Mouse (Mus musculus) midbrain, embryonic 13.5 days (tissue): ENCODE data around the gene Sept8. TPM values are rescaled to one million over a fixed set of nuclear protein-coding genes. Genes with fewer than 3 reads are reported as not detected.

Source experiments
- ATAC-seq: fragments of 200-750 bp; cut with Nextera tagmentation; 2 replicates; pipeline ENCODE4 v1.8.0; 2017; ENCODE audit warnings: mild to moderate bottlenecking, moderate TSS enrichment, moderate library complexity
- H3K27ac ChIP-seq: fragments of 300-500 bp; sonication (generic); 2 replicates; pipeline ENCODE4 v1.5.1; 2015; ENCODE audit warnings: inconsistent platforms, mild to moderate bottlenecking, moderate library complexity
- H3K27me3 ChIP-seq: fragments of 300-500 bp; sonication (generic); 2 replicates; pipeline ENCODE4 v1.6.1; 2015; ENCODE audit warnings: mild to moderate bottlenecking, inconsistent platforms
- H3K36me3 ChIP-seq: fragments of 300-500 bp; sonication (generic); 2 replicates; pipeline ENCODE4 v1.6.1; 2015; ENCODE audit warnings: mild to moderate bottlenecking, inconsistent platforms
- H3K4me1 ChIP-seq: fragments of 300-500 bp; sonication (generic); replicated peaks from 2 replicates; pipeline ENCODE4 v1.6.1; 2015; ENCODE audit warnings: inconsistent platforms
- H3K4me2 ChIP-seq: fragments of 300-500 bp; sonication (generic); replicated peaks from 2 replicates; pipeline ENCODE4 v1.6.1; 2015; ENCODE audit warnings: moderate library complexity, mild to moderate bottlenecking, inconsistent platforms
- H3K4me3 ChIP-seq: fragments of 300-500 bp; sonication (generic); replicated peaks from 2 replicates; pipeline ENCODE4 v1.5.1; 2015; ENCODE audit warnings: mild to moderate bottlenecking, inconsistent platforms
- H3K9ac ChIP-seq: fragments of 300-500 bp; sonication (generic); replicated peaks from 2 replicates; pipeline ENCODE4 v1.6.1; 2015; ENCODE audit warnings: mild to moderate bottlenecking, inconsistent platforms
- H3K9me3 ChIP-seq: fragments of 300-500 bp; sonication (generic); 2 replicates; pipeline ENCODE4 v1.6.1; 2016; ENCODE audit warnings: mild to moderate bottlenecking, inconsistent platforms
- WGBS: fragments of 180-500 bp; shearing (Covaris S2); methylation state at CpG from one replicate; pipeline ENCODE4 v1.1.7; 2015; 5-methylcytosine and 5-hydroxymethylcytosine counted together
- polyA plus RNA-seq: library from polyadenylated mRNA; unstranded; fragments of >200 nt; fragmentation: Nextera tagmentation; extraction: Ambion mirVana; gene quantifications from 2 replicates; pipeline ENCODE4 v1.2.1, GENCODE M21; 2015

The Sept8 gene
- 11.0 and 12.7 TPM in 2 replicates for polyA plus RNA-seq

DNA sequence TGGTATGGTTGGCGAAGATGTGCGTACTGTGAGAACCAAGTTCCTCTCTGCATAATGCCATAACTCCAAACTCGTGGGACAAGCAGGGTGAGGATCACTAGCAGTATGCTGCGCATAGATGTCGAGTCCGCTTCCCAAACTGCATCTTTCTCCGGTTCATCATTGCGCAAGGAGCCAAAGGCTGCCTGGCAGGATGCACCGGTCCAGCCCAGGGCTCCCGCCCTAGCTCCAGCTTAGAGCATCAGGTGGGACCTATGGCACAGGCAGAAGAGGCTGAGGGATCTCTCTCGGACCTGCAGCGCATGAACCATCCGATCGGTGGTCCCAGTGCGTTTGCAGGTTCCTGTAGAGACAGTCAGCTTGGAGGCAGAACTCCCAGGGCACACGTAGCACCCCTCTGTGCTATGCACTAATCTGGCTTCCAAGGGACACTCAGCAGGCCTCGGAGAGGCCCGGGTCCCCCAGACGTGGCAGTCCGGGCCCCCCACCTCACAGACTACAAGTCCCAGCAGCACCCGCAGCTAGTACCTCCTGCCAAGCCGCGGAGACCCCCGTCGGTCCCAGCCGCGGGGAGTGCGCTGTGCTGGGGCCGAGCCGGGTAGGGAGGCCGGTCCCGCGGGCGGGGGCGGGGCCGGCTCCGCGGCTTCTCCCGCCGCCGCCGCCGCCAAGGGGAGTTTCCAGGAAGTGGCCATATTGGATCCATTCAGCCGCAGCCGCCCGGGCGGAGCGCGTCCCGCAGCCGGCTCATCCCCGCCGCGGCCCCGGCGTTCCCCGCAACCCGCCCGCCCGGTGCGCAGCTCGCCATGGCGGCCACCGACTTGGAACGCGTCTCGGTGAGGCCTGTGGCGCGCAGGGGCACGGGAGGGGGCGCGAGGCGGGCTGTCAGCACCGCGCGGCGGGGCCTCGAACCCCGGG is at the start of gene Sept8:
Gene Sept8 (plus strand): TSS at position 51 of the 915 bp plus-strand sequence.
- H3K36me3 ChIP-seq: no peaks in the 10 kb centered on the region
- 4% methylated on average over 72 of the region's 79 CpGs for WGBS
- peak within 1 kb of the TSS; percentile 75 for H3K4me3 ChIP-seq
- H3K27me3 ChIP-seq: peaks cover 17% of the 10 kb centered on the region
- H3K27ac ChIP-seq: peak within 1 kb of the TSS; percentile 30; the same call in 1 of the 2 replicates
- peak; percentile 89 for ATAC-seq
- peaks cover 29% of the 10 kb centered on the region for H3K4me1 ChIP-seq
- H3K9ac ChIP-seq: peak within 1 kb of the TSS; percentile 87
- no peaks in the 10 kb centered on the region for H3K9me3 ChIP-seq
- peak within 1 kb of the TSS; percentile 78 for H3K4me2 ChIP-seq

DNA sequence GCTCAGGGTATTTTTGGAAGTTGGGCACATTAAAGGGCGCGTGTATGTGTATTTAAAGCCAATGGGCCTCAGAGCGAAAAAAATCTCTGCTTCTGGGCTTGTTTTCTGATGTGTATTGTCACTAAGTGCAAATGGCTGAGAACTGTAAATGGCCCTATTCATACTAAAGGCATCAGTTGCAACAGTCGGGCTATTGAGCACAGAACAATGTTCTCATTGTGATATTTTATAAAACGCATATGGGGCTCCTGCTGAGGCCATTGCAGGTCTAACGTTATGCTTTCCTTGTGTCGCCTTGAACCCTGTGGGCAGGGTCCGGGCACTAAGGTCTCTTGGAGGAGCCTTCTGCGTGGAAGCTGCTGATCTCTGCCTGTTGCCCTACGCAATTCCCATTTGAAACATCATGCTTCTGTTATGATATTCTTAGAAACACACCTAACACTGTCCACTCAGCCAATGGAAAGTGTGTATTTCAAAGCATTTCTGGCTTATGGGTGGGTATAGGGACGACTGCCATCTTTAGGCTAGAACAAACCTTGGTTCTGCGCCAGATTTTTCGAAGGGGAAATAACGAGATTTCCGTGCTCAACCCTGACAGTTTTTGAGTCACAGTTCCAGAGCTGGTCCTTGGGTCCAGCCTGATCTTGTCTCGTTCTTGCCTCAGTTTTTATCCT is 49.6 kb upstream of the Sept8 start:
- Histone ChIP-seq H3K27me3 (peaks cover 83% of the 10 kb centered on the region), H3K4me2 (peak overlapping the region; percentile 54), H3K27ac (no peak overlapping the region), H3K9me3 (no peaks in the 10 kb centered on the region), H3K9ac (no peak overlapping the region), H3K4me1 (peaks cover 25% of the 10 kb centered on the region), H3K4me3 (0 out of 2 replicates have a peak overlapping the region, but pooled peaks have one; percentile 22), H3K36me3 (no peaks in the 10 kb centered on the region)
- 40% methylated on average over 16 of the region's 16 CpGs for WGBS
- no peak for ATAC-seq

DNA sequence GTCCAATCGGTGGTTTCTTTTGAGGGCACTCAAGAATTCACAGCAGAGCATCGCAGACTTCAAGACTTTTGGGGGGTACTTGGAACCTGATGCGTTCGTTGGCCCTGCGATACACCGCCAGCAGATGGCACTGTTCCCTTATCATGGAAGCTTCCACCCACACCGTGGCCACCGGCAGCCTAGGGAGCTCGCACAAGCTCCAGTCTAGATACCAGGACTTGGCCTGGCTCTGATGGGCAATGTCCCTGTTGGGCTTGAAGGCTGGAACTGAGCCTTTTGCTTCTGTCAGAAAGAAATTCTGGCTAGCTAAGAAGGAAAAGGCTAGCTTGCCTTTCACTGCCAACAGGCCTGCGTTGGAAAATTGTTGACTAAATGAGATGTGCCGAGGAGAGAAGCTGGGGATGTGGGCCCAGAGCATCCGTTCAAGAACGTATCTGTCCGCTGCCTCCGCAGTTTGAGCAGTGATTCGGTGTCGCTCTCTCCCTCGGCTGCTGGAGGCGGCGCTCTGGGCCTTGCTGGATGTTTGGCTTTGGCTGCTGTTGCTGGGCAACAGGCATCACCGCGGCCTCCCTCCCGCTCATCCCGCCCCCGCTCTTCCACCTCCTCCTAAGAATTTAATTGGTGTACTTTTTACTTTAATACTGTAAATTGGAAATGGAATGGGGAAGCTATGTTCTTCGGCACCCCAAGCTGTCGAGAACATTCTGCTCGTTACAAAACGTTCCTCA is 48.9 kb upstream of the Sept8 start, which contains the start of gene Gm9837:
Gene Gm9837 (minus strand): TSS at position 512 of the 728 bp plus-strand sequence.
- Histone ChIP-seq H3K9me3 (no peaks in the 10 kb centered on the region), H3K4me3 (peak within 1 kb of the TSS; percentile 22), H3K27me3 (peaks cover 82% of the 10 kb centered on the region), H3K4me2 (peak within 1 kb of the TSS; percentile 54), H3K9ac (peak within 1 kb of the TSS; percentile 8; the same call in 1 of the 2 replicates), H3K36me3 (no peaks in the 10 kb centered on the region), H3K27ac (peak within 1 kb of the TSS; percentile 30), H3K4me1 (peaks cover 31% of the 10 kb centered on the region)
- peak; percentile 88 for ATAC-seq
- 2% methylated on average over 29 of the region's 29 CpGs for WGBS

DNA sequence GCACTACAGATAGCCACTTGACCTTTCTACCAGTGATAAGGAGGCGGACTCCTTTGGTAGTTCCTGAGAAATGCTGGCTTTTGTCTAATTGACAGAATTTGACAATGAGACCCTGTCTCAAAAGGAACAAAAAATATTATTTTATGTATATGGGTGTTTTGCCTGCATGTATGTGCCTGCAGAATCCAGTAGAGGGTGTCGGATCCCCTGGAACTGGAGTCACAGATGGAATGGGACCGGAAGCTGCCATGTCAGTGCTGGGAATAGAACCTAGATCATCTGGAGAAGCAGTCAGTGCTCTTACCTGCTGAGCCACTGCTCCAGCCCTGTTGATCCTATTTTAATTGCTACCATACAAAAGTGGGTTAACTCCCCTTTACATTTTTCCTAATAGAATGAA is 46.3 kb upstream of the Sept8 start:
- Histone ChIP-seq H3K4me1 (peaks cover 36% of the 10 kb centered on the region), H3K4me2 (no peak overlapping the region), H3K9me3 (no peaks in the 10 kb centered on the region), H3K27me3 (peaks cover 71% of the 10 kb centered on the region), H3K36me3 (no peaks in the 10 kb centered on the region), H3K9ac (no peak overlapping the region), H3K27ac (no peak overlapping the region), H3K4me3 (no peak overlapping the region)
- WGBS: 82% methylated on average over 3 of the region's 3 CpGs
- ATAC-seq: no peak

DNA sequence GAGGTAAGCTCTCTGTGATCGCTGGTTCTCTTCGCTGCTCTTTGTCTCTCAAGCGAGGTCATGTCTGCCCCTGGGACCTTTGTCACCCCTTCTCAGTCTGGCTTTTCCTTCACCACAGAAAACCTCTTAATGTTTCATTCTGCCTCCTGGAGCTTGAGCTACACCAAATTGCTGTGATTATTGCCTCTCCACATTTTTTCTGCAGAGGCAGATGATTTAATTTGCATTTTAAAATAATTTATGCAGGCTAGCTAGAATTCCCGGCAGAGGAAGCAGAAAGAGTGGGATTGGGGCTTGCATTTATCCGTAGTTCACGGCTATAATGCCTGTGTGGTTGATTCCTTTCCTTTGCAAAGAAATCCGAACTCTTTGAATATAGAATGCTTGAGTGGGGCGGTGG is 43.4 kb upstream of the Sept8 start:
- H3K27me3 ChIP-seq: peaks cover 81% of the 10 kb centered on the region
- H3K27ac ChIP-seq: peak overlapping the region; percentile 74
- H3K9me3 ChIP-seq: no peaks in the 10 kb centered on the region
- 7% methylated on average over 8 of the region's 8 CpGs for WGBS
- ATAC-seq: peak; percentile 48; the same call in 1 of the 2 replicates
- peak overlapping the region; percentile 40; the same call in 1 of the 2 replicates for H3K9ac ChIP-seq
- H3K36me3 ChIP-seq: no peaks in the 10 kb centered on the region
- H3K4me1 ChIP-seq: peaks cover 42% of the 10 kb centered on the region
- H3K4me2 ChIP-seq: peak overlapping the region; percentile 48
- H3K4me3 ChIP-seq: peak overlapping the region; percentile 21

DNA sequence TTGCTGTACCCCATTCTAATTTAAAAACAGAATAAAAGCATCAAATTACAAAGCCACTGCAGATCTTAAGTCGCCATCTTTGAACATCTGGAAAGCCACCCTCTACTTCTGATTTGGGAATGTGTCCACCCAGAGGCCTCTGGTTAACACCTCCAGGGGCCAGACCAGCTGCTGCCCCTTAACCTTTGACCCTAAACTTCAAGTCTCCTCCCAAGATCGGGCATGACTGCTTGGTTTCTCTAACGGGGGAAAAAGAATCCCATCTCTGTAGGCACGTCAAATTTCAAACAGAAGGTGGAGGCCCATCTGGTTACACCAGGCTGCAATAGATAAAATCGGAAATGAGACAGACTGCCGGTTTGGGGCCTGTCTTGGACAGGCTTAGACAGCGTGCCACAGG is 41.2 kb upstream of the Sept8 start:
- no peak for ATAC-seq
- H3K9ac ChIP-seq: no peak overlapping the region
- no peaks in the 10 kb centered on the region for H3K9me3 ChIP-seq
- no peak overlapping the region for H3K27ac ChIP-seq
- 0 out of 2 replicates have a peak overlapping the region, but pooled peaks have one; percentile 69 for H3K4me2 ChIP-seq
- WGBS: 49% methylated on average over 7 of the region's 7 CpGs
- peaks cover 83% of the 10 kb centered on the region for H3K27me3 ChIP-seq
- H3K4me1 ChIP-seq: peaks cover 39% of the 10 kb centered on the region
- H3K4me3 ChIP-seq: no peak overlapping the region
- no peaks in the 10 kb centered on the region for H3K36me3 ChIP-seq

DNA sequence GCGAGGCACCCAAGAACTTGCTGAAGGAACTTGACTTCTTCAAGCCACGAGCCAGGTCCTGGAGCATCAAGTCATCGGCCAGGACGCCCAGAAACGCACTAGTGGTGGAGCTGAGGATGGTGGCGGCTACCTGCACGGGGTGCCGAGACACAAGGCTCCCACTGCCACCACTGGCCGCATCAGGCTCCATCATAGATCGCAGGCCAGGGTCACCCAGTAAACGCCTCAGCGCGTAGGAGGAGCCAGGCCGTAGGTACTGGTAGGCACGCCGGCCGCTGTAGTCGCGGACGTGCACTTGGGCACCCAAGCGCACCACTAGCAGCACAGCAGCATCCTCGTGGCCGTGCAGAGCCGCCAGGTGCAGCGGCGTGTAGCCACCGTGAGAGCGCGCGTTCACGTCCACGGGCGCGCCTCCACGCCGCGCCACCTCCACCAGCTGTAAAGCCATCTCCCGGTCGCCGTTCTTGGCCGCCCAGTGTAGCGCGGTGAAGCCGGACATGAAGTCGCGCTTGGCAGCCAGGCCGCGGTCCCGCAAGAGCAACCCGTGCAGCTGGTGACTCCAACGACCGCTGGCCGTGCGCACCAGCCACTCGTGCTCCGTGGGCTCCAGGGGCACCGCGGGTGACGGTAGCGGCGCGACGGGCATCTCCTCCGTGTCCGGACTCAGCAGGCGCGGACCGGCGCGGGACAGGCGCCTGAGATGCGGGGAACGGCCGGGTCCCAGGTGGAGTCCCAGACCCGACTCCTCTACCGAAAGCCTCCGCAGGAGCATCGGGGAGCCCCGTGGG is 40.5 kb upstream of the Sept8 start:
- Histone ChIP-seq H3K9me3 (no peaks in the 10 kb centered on the region), H3K4me3 (peak overlapping the region; percentile 46), H3K4me1 (peaks cover 39% of the 10 kb centered on the region), H3K27me3 (peaks cover 83% of the 10 kb centered on the region), H3K27ac (no peak overlapping the region), H3K4me2 (peak overlapping the region; percentile 69), H3K36me3 (no peaks in the 10 kb centered on the region), H3K9ac (peak overlapping the region; percentile 56; the same call in 1 of the 2 replicates)
- peak; percentile 43; the same call in 1 of the 2 replicates for ATAC-seq
- 4% methylated on average over 79 of the region's 79 CpGs for WGBS

DNA sequence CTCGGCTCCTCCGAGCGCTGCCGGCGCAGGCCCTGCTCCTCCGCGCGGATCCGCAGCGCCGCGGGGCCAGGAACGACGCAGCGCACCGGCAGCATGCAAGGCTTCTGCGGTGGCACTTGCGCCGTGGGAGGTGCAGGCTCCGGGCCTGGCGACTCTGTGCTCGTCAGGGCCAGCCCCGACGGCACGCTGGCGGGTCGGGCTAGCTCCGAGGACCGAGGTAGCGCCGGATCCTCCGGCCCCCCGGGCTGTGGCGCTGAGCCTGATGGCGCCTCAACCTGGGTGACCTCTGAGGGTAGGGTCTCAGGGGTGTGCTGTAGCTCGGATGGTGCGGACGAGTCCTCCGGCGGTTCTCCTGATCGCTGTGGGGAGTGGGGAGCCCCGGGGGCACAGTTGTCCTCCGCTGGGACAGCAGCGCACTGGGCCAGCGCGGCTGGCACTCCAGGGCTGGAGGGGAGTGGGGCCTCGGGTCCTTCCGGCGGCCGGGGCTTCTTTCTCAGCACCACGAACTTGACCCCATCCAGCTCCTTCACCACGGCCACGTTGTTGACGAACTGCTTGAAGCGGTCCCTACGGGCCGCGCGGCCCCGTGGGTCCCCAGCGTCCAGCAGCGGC is 39.8 kb upstream of the Sept8 start:
- H3K27me3 ChIP-seq: peaks cover 83% of the 10 kb centered on the region
- WGBS: 1% methylated on average over 57 of the region's 62 CpGs
- no peaks in the 10 kb centered on the region for H3K36me3 ChIP-seq
- ATAC-seq: peak; percentile 35; the same call in 1 of the 2 replicates
- peaks cover 39% of the 10 kb centered on the region for H3K4me1 ChIP-seq
- H3K9ac ChIP-seq: peak overlapping the region; percentile 56; the same call in 1 of the 2 replicates
- peak overlapping the region; percentile 46 for H3K4me3 ChIP-seq
- H3K27ac ChIP-seq: no peak overlapping the region
- H3K4me2 ChIP-seq: peak overlapping the region; percentile 69
- H3K9me3 ChIP-seq: no peaks in the 10 kb centered on the region

DNA sequence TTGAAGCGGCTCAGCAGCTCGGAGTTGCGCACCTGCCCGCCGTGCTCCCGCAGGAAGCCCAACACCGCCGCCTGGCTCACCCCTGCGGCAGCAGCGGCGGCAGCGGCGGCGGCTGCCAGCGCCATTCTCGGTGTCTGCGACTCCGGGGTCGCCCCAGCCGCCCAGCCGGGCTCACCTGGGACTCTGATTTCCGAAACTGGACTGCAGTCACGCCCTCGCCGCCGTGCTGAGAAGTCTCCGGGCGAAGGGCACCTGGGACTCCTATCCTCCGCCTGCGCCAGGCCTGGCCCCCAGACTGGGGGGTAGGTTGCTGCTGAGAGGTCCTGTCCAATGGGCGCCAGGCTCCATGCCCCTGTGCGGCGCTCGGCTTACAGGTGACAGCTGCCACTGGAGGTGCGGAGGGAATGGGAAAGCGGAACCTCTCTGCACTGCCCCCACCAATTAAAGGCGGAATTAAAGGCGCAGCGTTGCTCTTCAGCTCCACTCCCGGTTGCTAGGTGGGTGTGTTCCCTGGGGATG is 39.2 kb upstream of the Sept8 start, which contains the start of the genes Gm9945 and Sowaha:
Gene Gm9945 (plus strand): TSS at position 384 of the 519 bp plus-strand sequence.
Gene Sowaha (minus strand): TSS at position 492 of the 519 bp plus-strand sequence.
- Histone ChIP-seq H3K9ac (peak within 1 kb of the TSS; percentile 56; the same call in 1 of the 2 replicates), H3K4me3 (peak within 1 kb of the TSS; percentile 46), H3K36me3 (no peaks in the 10 kb centered on the region), H3K27me3 (peaks cover 80% of the 10 kb centered on the region), H3K9me3 (no peaks in the 10 kb centered on the region), H3K4me1 (peaks cover 35% of the 10 kb centered on the region), H3K4me2 (peak within 1 kb of the TSS; percentile 69), H3K27ac (no peak within 1 kb of the TSS)
- 5% methylated on average over 40 of the region's 40 CpGs for WGBS
- peak; percentile 49 for ATAC-seq

DNA sequence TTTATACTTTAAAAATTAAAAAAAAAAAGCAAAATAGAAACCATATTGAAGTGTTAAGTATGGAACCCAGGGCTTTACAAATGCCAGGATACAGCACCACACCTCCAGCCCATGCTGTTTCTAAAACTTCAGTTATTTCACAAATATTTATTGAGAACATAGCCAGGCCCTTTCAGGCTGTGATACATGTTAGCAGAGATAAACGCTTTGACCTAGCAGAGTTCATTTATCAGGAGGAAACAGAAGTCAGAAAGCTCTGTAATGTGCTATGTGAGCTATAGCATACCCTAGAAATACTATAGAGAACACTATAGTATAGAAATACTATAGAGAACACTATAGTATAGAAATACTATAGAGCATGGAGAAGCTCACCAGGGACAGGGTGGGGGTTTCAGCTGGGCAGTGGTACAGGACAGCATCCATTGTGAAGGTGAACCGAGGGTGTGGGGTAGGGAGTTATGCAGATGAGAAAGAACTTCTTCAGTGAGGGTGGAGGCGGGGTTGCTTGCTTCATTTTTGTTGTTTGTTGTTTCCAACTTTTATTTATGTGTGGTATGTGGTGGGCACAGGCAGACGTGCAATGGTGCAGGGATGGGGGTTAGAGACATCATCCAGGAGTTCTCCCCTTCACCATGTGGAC is 37.8 kb upstream of the Sept8 start:
- H3K36me3 ChIP-seq: no peaks in the 10 kb centered on the region
- 86% methylated on average over 4 of the region's 4 CpGs for WGBS
- no peaks in the 10 kb centered on the region for H3K9me3 ChIP-seq
- ATAC-seq: no peak
- no peak overlapping the region for H3K4me3 ChIP-seq
- no peak overlapping the region for H3K27ac ChIP-seq
- peaks cover 22% of the 10 kb centered on the region for H3K4me1 ChIP-seq
- H3K27me3 ChIP-seq: peaks cover 85% of the 10 kb centered on the region
- no peak overlapping the region for H3K4me2 ChIP-seq
- no peak overlapping the region for H3K9ac ChIP-seq
